In genomic region chr10:69405431-69405830, GRCm38 (mm10) we compare ENCODE assay signal across 28 mouse cellular contexts. TPM values are rescaled to one million over a fixed set of nuclear protein-coding genes. Genes with fewer than 3 reads are reported as not detected.
"Had no signal": no experiment of that assay in that cellular context is flagged by ENCODE, and none has a peak within 500 bp of the region (broad histone marks: within the 10 kb centered on the region; RNA-seq: fewer than 3 reads in every experiment).

No protein-coding gene starts in this region.

- H3K9me3 ChIP-seq: heart, embryonic 13.5 days; heart, embryonic 15.5 days; hindbrain, embryonic 13.5 days; hindbrain, embryonic 15.5 days; kidney, embryonic 15.5 days; limb, embryonic 10.5 days; limb, embryonic 12.5 days had no signal

- DNase-seq: gastrocnemius, adult 2 months; gastrocnemius, postnatal 10 days; gastrocnemius, postnatal 25 days; heart, adult 11 months; heart, adult 2 months; heart, postnatal 14 days; heart, postnatal 36 days; kidney, adult 11 months; kidney, adult 2 months; kidney, adult 9 months; kidney, postnatal 14 days; kidney, postnatal 36 days; layer of hippocampus, adult 9-11 months; layer of hippocampus, postnatal 36 days had no signal

- H3K36me3 ChIP-seq: heart, embryonic 13.5 days; heart, embryonic 15.5 days; hindbrain, embryonic 13.5 days; hindbrain, embryonic 15.5 days; kidney, embryonic 15.5 days; limb, embryonic 10.5 days; limb, embryonic 12.5 days had no signal

- H3K27ac ChIP-seq: gastrocnemius, adult 2 months; heart, adult 2 months; heart, embryonic 13.5 days; heart, embryonic 15.5 days; hindbrain, embryonic 13.5 days; hindbrain, embryonic 15.5 days; hindbrain, postnatal 0 days; kidney, embryonic 15.5 days; kidney, postnatal 0 days; limb, embryonic 10.5 days; limb, embryonic 12.5 days had no signal

- H3K9ac ChIP-seq: heart, embryonic 13.5 days; heart, embryonic 15.5 days; hindbrain, embryonic 13.5 days; hindbrain, embryonic 15.5 days; kidney, embryonic 15.5 days; limb, embryonic 12.5 days had no signal

- H3K4me3 ChIP-seq: gastrocnemius, adult 2 months; heart, adult 2 months; heart, embryonic 13.5 days; heart, embryonic 15.5 days; hindbrain, embryonic 13.5 days; hindbrain, embryonic 15.5 days; kidney, embryonic 15.5 days; limb, embryonic 10.5 days; limb, embryonic 12.5 days had no signal

- H3K4me1 ChIP-seq: limb, embryonic 12.5 days had no signal

- H3K4me2 ChIP-seq: heart, embryonic 11.5 days; heart, embryonic 13.5 days; heart, embryonic 15.5 days; hindbrain, embryonic 13.5 days; hindbrain, embryonic 15.5 days; kidney, embryonic 15.5 days; limb, embryonic 12.5 days had no signal

- ATAC-seq: forebrain, embryonic 16.5 days; hindbrain, postnatal 0 days; intestine, embryonic 16.5 days had no signal

RNA-seq across cellular contexts. Expression of gene Ank3, which starts 6.9 kb away (rescaled TPM):
- total RNA-seq: hematopoietic stem cell, adult 5-6 weeks had no signal

RNA-seq across cellular contexts. Expression of gene Cdk1, which starts 52.7 kb away (rescaled TPM):
- total RNA-seq: gastrocnemius, adult 2 months; left cerebral cortex, adult 18-20 months had no signal
